Mouse (Mus musculus): ENCODE measurements around the gene Rnf168. TPM values are rescaled to one million over a fixed set of nuclear protein-coding genes. Genes with fewer than 3 reads are reported as not detected.

Gene Rnf168
- polyA plus RNA-seq, 1 experiment from 2014 or later = 20.0 TPM

- Histone ChIP-seq H3K27me3 (ENCODE audit: insufficient read depth, low read length) (no peaks in the 10 kb centered on the region), H3K4me1 (replicated peaks; ENCODE audit: insufficient read depth, low read length) (0 out of 2 replicates have a peak, but pooled peaks cover 2% of the 10 kb centered on the region), H3K36me3 (ENCODE audit: insufficient read depth, low read length) (no peaks in the 10 kb centered on the region), H3K9ac (ENCODE audit: low read depth, low read length) (no peak overlapping the region), H3K9me3 (replicated peaks; ENCODE audit: low read length) (no peaks in the 10 kb centered on the region), H3K4me2 (ENCODE audit: low read length) (no peak overlapping the region), H3K4me3 (replicated peaks; ENCODE audit: low read depth, low read length) (no peak overlapping the region), H3K27ac (no peak overlapping the region)
- TF ChIP-seq CTCF (IDR thresholded peaks at IDR 0.05; ENCODE audit: low read depth) = no peak
- no peak for DNase-seq (ENCODE audit: low spot score)
- ATAC-seq (replicated peaks; ENCODE audit: low FRiP score, low read depth) = no peak
Measured at GRCm38 (mm10) chr16:32337001-32337400, 59.7 kb downstream of the Rnf168 start.

GRCm38 (mm10) chr16:32340451-32340850 is 63.2 kb downstream of the Rnf168 start:
- 0 out of 2 replicates have a peak, but pooled peaks cover 2% of the 10 kb centered on the region for H3K4me1 ChIP-seq (replicated peaks; ENCODE audit: insufficient read depth, low read length)
- no peaks in the 10 kb centered on the region for H3K36me3 ChIP-seq (ENCODE audit: insufficient read depth, low read length)
- no peak for DNase-seq (ENCODE audit: low spot score)
- no peak overlapping the region for H3K4me3 ChIP-seq (replicated peaks; ENCODE audit: low read depth, low read length)
- H3K4me2 ChIP-seq (ENCODE audit: low read length) = no peak overlapping the region
- H3K27me3 ChIP-seq (ENCODE audit: insufficient read depth, low read length) = no peaks in the 10 kb centered on the region
- WGBS = 64% methylated on average over 1 of the region's 1 CpGs
- H3K9ac ChIP-seq (ENCODE audit: low read depth, low read length) = no peak overlapping the region
- TF ChIP-seq CTCF (IDR thresholded peaks at IDR 0.05; ENCODE audit: low read depth) = no peak
- no peak overlapping the region for H3K27ac ChIP-seq
- no peaks in the 10 kb centered on the region for H3K9me3 ChIP-seq (replicated peaks; ENCODE audit: low read length)
- ATAC-seq (replicated peaks; ENCODE audit: low FRiP score, low read depth) = no peak

DNA sequence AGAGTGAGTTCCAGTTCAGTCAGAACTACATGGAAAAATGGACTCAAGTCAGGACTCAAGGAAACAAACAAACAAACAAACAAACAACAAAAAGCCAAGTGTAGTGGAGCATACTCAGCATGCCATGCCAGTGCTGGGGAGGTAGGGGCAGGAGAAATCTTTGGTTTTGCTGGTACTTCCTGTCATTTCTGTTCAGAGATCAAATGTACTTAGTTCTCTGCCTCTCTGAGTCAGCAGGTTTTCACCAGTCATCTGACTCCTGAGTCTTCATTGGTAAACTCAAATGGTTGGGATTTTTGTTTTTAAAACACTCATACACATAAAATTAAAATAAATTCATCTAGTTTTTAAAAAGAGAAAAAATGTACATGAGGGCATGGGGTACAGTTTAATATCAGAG is 68.3 kb downstream of the Rnf168 start:
- DNase-seq (ENCODE audit: low spot score) = no peak
- no peak overlapping the region for H3K9ac ChIP-seq (ENCODE audit: low read depth, low read length)

GRCm38 (mm10) chr16:32350776-32351175 is 73.5 kb downstream of the Rnf168 start:
- no peaks in the 10 kb centered on the region for H3K27me3 ChIP-seq (ENCODE audit: insufficient read depth, low read length)
- no peak for TF ChIP-seq CTCF (IDR thresholded peaks at IDR 0.05; ENCODE audit: low read depth)

More for the DNA sequence above, 68.3 kb downstream of the Rnf168 start:
- Histone ChIP-seq H3K4me1 (replicated peaks; ENCODE audit: insufficient read depth, low read length) (no peaks in the 10 kb centered on the region), H3K9me3 (replicated peaks; ENCODE audit: low read length) (no peaks in the 10 kb centered on the region), H3K36me3 (ENCODE audit: insufficient read depth, low read length) (no peaks in the 10 kb centered on the region), H3K4me2 (ENCODE audit: low read length) (no peak overlapping the region), H3K27me3 (ENCODE audit: insufficient read depth, low read length) (no peaks in the 10 kb centered on the region), H3K27ac (no peak overlapping the region), H3K4me3 (replicated peaks; ENCODE audit: low read depth, low read length) (no peak overlapping the region)
- ATAC-seq (replicated peaks; ENCODE audit: low FRiP score, low read depth) = no peak
- TF ChIP-seq CTCF (IDR thresholded peaks at IDR 0.05; ENCODE audit: low read depth) = no peak

More at GRCm38 (mm10) chr16:32350776-32351175, 73.5 kb downstream of the Rnf168 start:
- no peaks in the 10 kb centered on the region for H3K9me3 ChIP-seq (replicated peaks; ENCODE audit: low read length)
- WGBS = 86% methylated on average over 3 of the region's 3 CpGs
- no peak overlapping the region for H3K27ac ChIP-seq
- H3K36me3 ChIP-seq (ENCODE audit: insufficient read depth, low read length) = peaks cover 4% of the 10 kb centered on the region
- ATAC-seq (replicated peaks; ENCODE audit: low FRiP score, low read depth) = no peak
- DNase-seq (ENCODE audit: low spot score) = no peak
- H3K4me2 ChIP-seq (ENCODE audit: low read length) = no peak overlapping the region
- H3K4me1 ChIP-seq (replicated peaks; ENCODE audit: insufficient read depth, low read length) = no peaks in the 10 kb centered on the region
- H3K4me3 ChIP-seq (replicated peaks; ENCODE audit: low read depth, low read length) = no peak overlapping the region
- no peak overlapping the region for H3K9ac ChIP-seq (ENCODE audit: low read depth, low read length)

MicroRNAs encoded within 50 kb of the gene (microRNA counts, 519-probe panel; counts per million panel counts)
- microRNA mmu-miR-1946a = 330 counts per million, percentile 68 among the panel's probes with 10 or more counts

Small RNAs within 50 kb of the gene (microRNA-seq; reads per million reads assigned to microRNA genes)
- gene Mir1946a = not detected

Other genes with a start within 250 kb of the Rnf168 start
- 31.2 and 33.6 TPM in 2 replicates for gene Pak2, start 198.1 kb upstream of the Rnf168 start, polyA plus RNA-seq (2015; fragmentation: Nextera tagmentation; extraction: Ambion mirVana)
- 129 and 140 TPM in 2 replicates for gene Pigx, start 177.7 kb upstream of the Rnf168 start, polyA plus RNA-seq (2015; fragmentation: Nextera tagmentation; extraction: Ambion mirVana)
- gene Cep19, start 177.7 kb upstream of the Rnf168 start, polyA plus RNA-seq (2015; fragmentation: Nextera tagmentation; extraction: Ambion mirVana) = 45.2 and 45.6 TPM in 2 replicates
- 13.9 and 15.3 TPM in 2 replicates for gene Nrros, start 111.9 kb upstream of the Rnf168 start, polyA plus RNA-seq (2015; fragmentation: Nextera tagmentation; extraction: Ambion mirVana)
- gene Bex6, start 97.6 kb upstream of the Rnf168 start, polyA plus RNA-seq (2015; fragmentation: Nextera tagmentation; extraction: Ambion mirVana) = not detected in 2 replicates
- 7.1 and 8.1 TPM in 2 replicates for gene Fbxo45, start 30.3 kb upstream of the Rnf168 start, polyA plus RNA-seq (2015; fragmentation: Nextera tagmentation; extraction: Ambion mirVana)
- gene Wdr53, start 30.2 kb upstream of the Rnf168 start, polyA plus RNA-seq (2015; fragmentation: Nextera tagmentation; extraction: Ambion mirVana) = 18.6 and 20.2 TPM in 2 replicates
- gene Smco1, start 6.0 kb upstream of the Rnf168 start, polyA plus RNA-seq (2015; fragmentation: Nextera tagmentation; extraction: Ambion mirVana) = not detected in 2 replicates
- 13.3 and 14.0 TPM in 2 replicates for gene Ubxn7, start 54.8 kb downstream of the Rnf168 start, polyA plus RNA-seq (2015; fragmentation: Nextera tagmentation; extraction: Ambion mirVana)
- gene Tm4sf19, start 123.0 kb downstream of the Rnf168 start, polyA plus RNA-seq (2015; fragmentation: Nextera tagmentation; extraction: Ambion mirVana) = not detected in 2 replicates
- gene Tctex1d2, start 142.2 kb downstream of the Rnf168 start, polyA plus RNA-seq (2015; fragmentation: Nextera tagmentation; extraction: Ambion mirVana) = 40.1 and 45.1 TPM in 2 replicates
- gene Pcyt1a, start 153.5 kb downstream of the Rnf168 start, polyA plus RNA-seq (2015; fragmentation: Nextera tagmentation; extraction: Ambion mirVana) = 30.6 and 38.3 TPM in 2 replicates
- gene Slc51a, start 210.4 kb downstream of the Rnf168 start, polyA plus RNA-seq (2015; fragmentation: Nextera tagmentation; extraction: Ambion mirVana) = 4.3 TPM in 2 replicates
- 0.11 TPM in 1 of 2 replicates, not detected in the other for gene Zdhhc19, start 218.8 kb downstream of the Rnf168 start, polyA plus RNA-seq (2015; fragmentation: Nextera tagmentation; extraction: Ambion mirVana)

Data from kidney, postnatal 0 days (tissue).